Comparison of ENCODE assay signal across 10 mouse cellular contexts in the genomic region with DNA sequence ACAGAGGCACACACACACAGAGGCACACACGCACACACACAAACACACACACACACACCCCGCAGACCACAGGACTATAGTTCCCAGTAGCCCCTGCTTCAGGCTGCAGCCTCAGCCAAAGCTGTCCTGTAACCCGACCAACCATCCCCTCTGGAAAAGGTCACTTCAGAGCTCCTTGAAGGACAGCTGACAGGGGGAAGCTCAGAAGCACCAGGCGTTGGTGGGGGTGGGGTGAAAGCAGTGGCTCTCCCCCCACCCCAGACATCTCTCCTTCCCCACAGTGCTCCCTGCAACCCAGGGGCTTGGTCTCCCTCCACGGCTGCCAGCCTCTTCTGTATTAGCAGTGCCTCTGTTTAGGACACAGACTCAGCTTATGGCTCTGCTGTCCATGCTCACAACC. TPM values are rescaled to one million over a fixed set of nuclear protein-coding genes. Genes with fewer than 3 reads are reported as not detected.
A peak's percentile ranks its signal among the peaks of the same experiment; 100 is the strongest.
DNase-seq lines count a peak whose midpoint lies in the region; ATAC-seq lines count a peak whose summit lies in the region.
"Had no signal": no experiment of that assay in that cellular context is flagged by ENCODE, and none has a peak within 500 bp of the region (broad histone marks: within the 10 kb centered on the region; RNA-seq: fewer than 3 reads in every experiment).

No protein-coding gene starts in this region.

- peak overlapping the region; percentile 87 for H3K27ac ChIP-seq in heart, embryonic 13.5 days (replicated peaks)
- peak overlapping the region; percentile 6 for H3K27ac ChIP-seq in midbrain, embryonic 10.5 days (replicated peaks)
- no peak overlapping the region for H3K27ac ChIP-seq in midbrain, embryonic 14.5 days (replicated peaks; ENCODE audit: low read depth, low read length)
- H3K27ac ChIP-seq in heart, embryonic 16.5 days (ENCODE audit: low read length): peak overlapping the region; percentile 96

- peaks cover 48% of the 10 kb centered on the region for H3K4me1 ChIP-seq in heart, embryonic 13.5 days
- H3K4me1 ChIP-seq in midbrain, embryonic 10.5 days: peaks cover 36% of the 10 kb centered on the region
- H3K4me1 ChIP-seq in midbrain, embryonic 14.5 days (ENCODE audit: control insufficient read depth, insufficient read depth, low read length): 0 out of 2 replicates have a peak, but pooled peaks cover 3% of the 10 kb centered on the region
- peaks cover 32% of the 10 kb centered on the region for H3K4me1 ChIP-seq in heart, embryonic 16.5 days (ENCODE audit: control insufficient read depth, insufficient read depth, low read length)

- ATAC-seq in heart, embryonic 13.5 days (ENCODE audit: extremely low read depth, insufficient number of reproducible peaks, low FRiP score, low TSS enrichment): no peak
- no peak for ATAC-seq in midbrain, embryonic 14.5 days (ENCODE audit: low FRiP score, low TSS enrichment)
- ATAC-seq in heart, embryonic 16.5 days (replicated peaks; ENCODE audit: extremely low read depth, insufficient read depth, low FRiP score): no peak
- ATAC-seq: activated CD4-positive, CD25-positive, alpha-beta regulatory T cell, adult 4 months; liver, postnatal 0 days had no signal

- DNase-seq in heart, adult 9 months (ENCODE audit: low spot score in 2 of 2): no peak
- DNase-seq in midbrain, embryonic 10.5 days (ENCODE audit: low spot score): no peak
- no peak for DNase-seq in midbrain, embryonic 14.5 days
- peak; percentile 90 for DNase-seq in skeletal muscle tissue, adult 2 months (ENCODE audit: low read depth, low spot score)
- DNase-seq in spleen, adult 12 weeks (ENCODE audit: low spot score): no peak
- DNase-seq in adrenal gland, postnatal 10 days: no peak
- DNase-seq: liver, postnatal 0 days had no signal

- peaks cover 38% of the 10 kb centered on the region for H3K36me3 ChIP-seq in heart, embryonic 13.5 days
- peaks cover 27% of the 10 kb centered on the region for H3K36me3 ChIP-seq in midbrain, embryonic 10.5 days
- peaks cover 10% of the 10 kb centered on the region for H3K36me3 ChIP-seq in midbrain, embryonic 14.5 days (ENCODE audit: control insufficient read depth, insufficient read depth, low read length)
- H3K36me3 ChIP-seq in heart, embryonic 16.5 days (ENCODE audit: control insufficient read depth, insufficient read depth): 0 out of 2 replicates have a peak, but pooled peaks cover 2% of the 10 kb centered on the region

- H3K27me3 ChIP-seq in heart, embryonic 13.5 days (replicated peaks): no peaks in the 10 kb centered on the region
- H3K27me3 ChIP-seq in midbrain, embryonic 10.5 days (ENCODE audit: low read depth, poor library complexity, severe bottlenecking): peaks cover 16% of the 10 kb centered on the region
- no peaks in the 10 kb centered on the region for H3K27me3 ChIP-seq in midbrain, embryonic 14.5 days (ENCODE audit: control insufficient read depth, insufficient read depth, low read length)
- H3K27me3 ChIP-seq in heart, embryonic 16.5 days (ENCODE audit: control insufficient read depth, insufficient read depth, low read length): no peaks in the 10 kb centered on the region

- H3K9ac ChIP-seq in heart, embryonic 13.5 days: peak overlapping the region; percentile 58
- no peak overlapping the region for H3K9ac ChIP-seq in midbrain, embryonic 14.5 days (replicated peaks; ENCODE audit: low read length)
- peak overlapping the region; percentile 54 for H3K9ac ChIP-seq in heart, embryonic 16.5 days (ENCODE audit: low read length)
- H3K9ac ChIP-seq: liver, postnatal 0 days had no signal

- WGBS in heart, embryonic 13.5 days: 29% methylated on average over 5 of the region's 5 CpGs
- 54% methylated on average over 5 of the region's 5 CpGs for WGBS in midbrain, embryonic 10.5 days
- WGBS in midbrain, embryonic 14.5 days: 43% methylated on average over 5 of the region's 5 CpGs
- WGBS in heart, embryonic 16.5 days: 26% methylated on average over 5 of the region's 5 CpGs

- H3K4me2 ChIP-seq in heart, embryonic 13.5 days: peak overlapping the region; percentile 72
- no peak overlapping the region for H3K4me2 ChIP-seq in midbrain, embryonic 14.5 days (ENCODE audit: low read length)
- H3K4me2 ChIP-seq in heart, embryonic 16.5 days (ENCODE audit: low read depth, low read length): peak overlapping the region; percentile 68; the same call in 1 of the 2 replicates

- no peaks in the 10 kb centered on the region for H3K9me3 ChIP-seq in heart, embryonic 13.5 days
- no peaks in the 10 kb centered on the region for H3K9me3 ChIP-seq in midbrain, embryonic 10.5 days (replicated peaks)
- H3K9me3 ChIP-seq in midbrain, embryonic 14.5 days (ENCODE audit: control insufficient read depth, low read length): no peaks in the 10 kb centered on the region
- H3K9me3 ChIP-seq in heart, embryonic 16.5 days (replicated peaks; ENCODE audit: control insufficient read depth, low read length): no peaks in the 10 kb centered on the region

- no peak overlapping the region for H3K4me3 ChIP-seq in heart, embryonic 13.5 days
- H3K4me3 ChIP-seq in midbrain, embryonic 10.5 days: peak overlapping the region; percentile 0; the same call in 1 of the 2 replicates
- no peak overlapping the region for H3K4me3 ChIP-seq in midbrain, embryonic 14.5 days (replicated peaks; ENCODE audit: low read depth, low read length)
- H3K4me3 ChIP-seq in heart, embryonic 16.5 days (ENCODE audit: low read length): no peak overlapping the region

RNA-seq across cellular contexts. Expression of gene Pygm, which starts 0.7 kb away (rescaled TPM):
- 203 and 219 TPM in 2 replicates for polyA plus RNA-seq in heart, embryonic 13.5 days (2015; fragmentation: Nextera tagmentation; extraction: Ambion mirVana)
- 2.1 and 2.7 TPM in 2 replicates for polyA plus RNA-seq in midbrain, embryonic 10.5 days (2016; fragmentation: Nextera tagmentation; extraction: Ambion mirVana)
- polyA plus RNA-seq in midbrain, embryonic 14.5 days (2014; fragmentation: Nextera tagmentation; extraction: Ambion mirVana): 2.0 and 2.9 TPM in 2 replicates
- polyA plus RNA-seq in heart, embryonic 16.5 days (2015; fragmentation: Nextera tagmentation; extraction: Ambion mirVana): 362 and 381 TPM in 2 replicates
- total RNA-seq in adrenal gland, postnatal 10 days (2021): 100 to 1,000 TPM in 1 of 2 experiments, 10 to 100 TPM in 1; 92.0 to 223 TPM

RNA-seq across cellular contexts. Expression of gene Rasgrp2, which starts 15.7 kb away (rescaled TPM):
- polyA plus RNA-seq in heart, embryonic 13.5 days (2015; fragmentation: Nextera tagmentation; extraction: Ambion mirVana): 38.4 and 53.6 TPM in 2 replicates
- 13.5 and 16.3 TPM in 2 replicates for polyA plus RNA-seq in midbrain, embryonic 10.5 days (2016; fragmentation: Nextera tagmentation; extraction: Ambion mirVana)
- polyA plus RNA-seq in midbrain, embryonic 14.5 days (2014; fragmentation: Nextera tagmentation; extraction: Ambion mirVana): 32.9 and 58.5 TPM in 2 replicates
- 68.8 and 69.8 TPM in 2 replicates for polyA plus RNA-seq in heart, embryonic 16.5 days (2015; fragmentation: Nextera tagmentation; extraction: Ambion mirVana)
- total RNA-seq in adrenal gland, postnatal 10 days (2021): 10 to 100 TPM; 53.2 to 54.9 TPM

RNA-seq across cellular contexts. Expression of gene Sf1, which starts 20.0 kb away (rescaled TPM):
- 89.2 and 89.7 TPM in 2 replicates for polyA plus RNA-seq in heart, embryonic 13.5 days (2015; fragmentation: Nextera tagmentation; extraction: Ambion mirVana)
- polyA plus RNA-seq in midbrain, embryonic 10.5 days (2016; fragmentation: Nextera tagmentation; extraction: Ambion mirVana): 189 and 194 TPM in 2 replicates
- polyA plus RNA-seq in midbrain, embryonic 14.5 days (2014; fragmentation: Nextera tagmentation; extraction: Ambion mirVana): 99.6 and 125 TPM in 2 replicates
- 80.2 and 86.7 TPM in 2 replicates for polyA plus RNA-seq in heart, embryonic 16.5 days (2015; fragmentation: Nextera tagmentation; extraction: Ambion mirVana)
- total RNA-seq in adrenal gland, postnatal 10 days (2021): 100 to 1,000 TPM; 166 to 186 TPM

RNA-seq across cellular contexts. Expression of gene Nrxn2, which starts 35.1 kb away (rescaled TPM):
- polyA plus RNA-seq in heart, embryonic 13.5 days (2015; fragmentation: Nextera tagmentation; extraction: Ambion mirVana): 0.52 and 0.70 TPM in 2 replicates
- 5.1 and 7.2 TPM in 2 replicates for polyA plus RNA-seq in midbrain, embryonic 10.5 days (2016; fragmentation: Nextera tagmentation; extraction: Ambion mirVana)
- polyA plus RNA-seq in midbrain, embryonic 14.5 days (2014; fragmentation: Nextera tagmentation; extraction: Ambion mirVana): 54.1 and 105 TPM in 2 replicates
- polyA plus RNA-seq in heart, embryonic 16.5 days (2015; fragmentation: Nextera tagmentation; extraction: Ambion mirVana): 0.37 and 0.77 TPM in 2 replicates
- 10 to 100 TPM in 1 of 2 experiments, 1 to 10 TPM in 1; 7.5 to 14.5 TPM for total RNA-seq in adrenal gland, postnatal 10 days (2021)

RNA-seq across cellular contexts. Expression of gene Map4k2, which starts 42.5 kb away (rescaled TPM):
- polyA plus RNA-seq in heart, embryonic 13.5 days (2015; fragmentation: Nextera tagmentation; extraction: Ambion mirVana): 12.5 and 13.5 TPM in 2 replicates
- polyA plus RNA-seq in midbrain, embryonic 10.5 days (2016; fragmentation: Nextera tagmentation; extraction: Ambion mirVana): 11.3 and 13.8 TPM in 2 replicates
- polyA plus RNA-seq in midbrain, embryonic 14.5 days (2014; fragmentation: Nextera tagmentation; extraction: Ambion mirVana): 14.3 and 18.8 TPM in 2 replicates
- 17.2 and 18.5 TPM in 2 replicates for polyA plus RNA-seq in heart, embryonic 16.5 days (2015; fragmentation: Nextera tagmentation; extraction: Ambion mirVana)
- 10 to 100 TPM; 35.9 to 54.6 TPM for total RNA-seq in adrenal gland, postnatal 10 days (2021)

Comparison
In these comparisons a context has a peak if more than half of its experiments do, and no peak if none do; other contexts are left out.
1. RNA of gene Pygm, which starts 0.7 kb away (polyA plus RNA-seq): 362 to 381 TPM in heart, embryonic 16.5 days and 203 to 219 TPM in heart, embryonic 13.5 days; 2.0 to 2.9 TPM in midbrain, embryonic 14.5 days and 2.1 to 2.7 TPM in midbrain, embryonic 10.5 days; every median in the first group is over 10 times any median in the second.